Mouse (Mus musculus): ENCODE measurements at regions not wholly inside any gene's neighbourhood (a gene's known extent, or its start where the extent isn't known, plus 50 kb on each side); places are given as distances from the start of the nearest gene placed in this dataset.

DNA sequence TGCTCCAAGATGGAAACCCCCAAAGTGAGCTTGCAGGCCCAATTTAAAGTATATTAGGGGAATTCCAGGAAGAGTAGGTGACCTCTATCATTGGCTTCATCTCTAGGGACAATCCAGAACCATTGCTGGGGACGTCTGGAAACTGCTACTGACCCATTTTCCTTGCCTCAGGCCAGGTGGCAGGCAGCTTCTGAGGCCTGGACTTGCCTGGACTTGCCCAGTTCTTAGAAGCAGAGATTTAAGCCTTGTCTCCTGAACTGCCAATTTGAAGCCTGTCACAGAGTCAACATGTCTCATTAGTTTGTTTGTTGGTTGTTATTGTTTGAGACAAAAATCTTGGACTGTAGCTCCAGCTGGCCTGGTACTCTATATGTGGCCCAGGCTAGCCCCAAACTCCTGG, 151.1 kb downstream of the Sp3 start:
- no peak for DNase-seq (ENCODE audit: extremely low read depth)
- no peak overlapping the region for H3K4me3 ChIP-seq (replicated peaks in 1 of 3; ENCODE audit: low read depth in 2 of 3, low read length in 2 of 3, poor library complexity in 1 of 3)
- peaks cover 17 to 30% of the 10 kb centered on the region in 2 experiments for H3K4me1 ChIP-seq (ENCODE audit: control insufficient read depth in 1 of 2, insufficient read depth in 2 of 2)
- no peaks in the 10 kb centered on the region for H3K79me2 ChIP-seq (replicated peaks; ENCODE audit: control insufficient read depth, extremely low read depth, insufficient read depth, poor library complexity, severe bottlenecking)
- dilution Hi-C loops (cut with MboI; ENCODE audit: extremely low pct_ligation_motif_present, extremely low pct_unique_long_range_greater_than_20kb, low sequenced_read_pairs) (no loop called here), in situ Hi-C loops (cut with MboI; ENCODE audit: low pct_ligation_motif_present, low pct_unique_long_range_greater_than_20kb, low sequenced_read_pairs) (no loop called here)
- H3K9ac ChIP-seq (ENCODE audit: insufficient read depth, low read depth): no peak overlapping the region
- H3K27ac ChIP-seq (ENCODE audit: insufficient read depth, low read depth): peak overlapping the region; percentile 45
- H3K36me3 ChIP-seq (replicated peaks in 1 of 2; ENCODE audit: control insufficient read depth in 1 of 2, insufficient read depth in 1 of 2, low read length in 1 of 2): no peaks in the 10 kb centered on the region
- H3K9me3 ChIP-seq (replicated peaks; ENCODE audit: low read length): peaks cover 4% of the 10 kb centered on the region
- TF ChIP-seq MYC (IDR thresholded peaks at IDR 0.05; ENCODE audit: low read depth, low read length) (no peak), MEF2A (IDR thresholded peaks at IDR 0.05; ENCODE audit: borderline replicate concordance, low read depth, low read length) (0 out of 2 replicates have a peak, but pooled peaks have one; percentile 60), CTCF (conservative IDR thresholded peaks at IDR 0.05 in 1 of 2, IDR thresholded peaks at IDR 0.05 in 1 of 2; ENCODE audit: low read depth in 2 of 2, low read length in 2 of 2) (no peak), TCF12 (IDR thresholded peaks at IDR 0.05; ENCODE audit: low read depth, low read length) (peak; percentile 86), BHLHE40 (IDR thresholded peaks at IDR 0.05; ENCODE audit: low read depth, low read length) (0 out of 2 replicates have a peak, but pooled peaks have one; percentile 2), SMC3 (IDR thresholded peaks at IDR 0.05; ENCODE audit: low read depth, low read length) (no peak), CHD1 (IDR thresholded peaks at IDR 0.05; ENCODE audit: low read depth, low read length) (peak; percentile 98), MAFK (IDR thresholded peaks at IDR 0.05; ENCODE audit: insufficient replicate concordance, low read length) (no peak), ZMIZ1 (IDR thresholded peaks at IDR 0.05; ENCODE audit: low read depth, low read length) (no peak), IRF4 (IDR thresholded peaks at IDR 0.05; ENCODE audit: low read depth, low read length) (peak; percentile 61; the same call in 1 of the 2 replicates), SIN3A (IDR thresholded peaks at IDR 0.05; ENCODE audit: low read length) (no peak), POLR2A (IDR thresholded peaks at IDR 0.05; ENCODE audit: low read depth, low read length) (no peak), EP300 (IDR thresholded peaks at IDR 0.05; ENCODE audit: low read length) (peak; percentile 63)
- H3K4me2 ChIP-seq (ENCODE audit: insufficient read depth, low read depth, poor library complexity, severe bottlenecking): peak overlapping the region; percentile 30; the same call in 1 of the 2 replicates
- H3K27me3 ChIP-seq (replicated peaks): no peaks in the 10 kb centered on the region

GRCm38 (mm10) chr2:72832770-72833169, 147.5 kb downstream of the Sp3 start:
- Histone ChIP-seq H3K27ac (ENCODE audit: insufficient read depth, low read depth) (no peak overlapping the region), H3K4me2 (ENCODE audit: insufficient read depth, low read depth, poor library complexity, severe bottlenecking) (no peak overlapping the region), H3K79me2 (replicated peaks; ENCODE audit: control insufficient read depth, extremely low read depth, insufficient read depth, poor library complexity, severe bottlenecking) (no peaks in the 10 kb centered on the region), H3K9me3 (replicated peaks; ENCODE audit: low read length) (peaks cover 4% of the 10 kb centered on the region), H3K4me1 (ENCODE audit: control insufficient read depth in 1 of 2, insufficient read depth in 2 of 2) (peaks cover 21 to 40% of the 10 kb centered on the region in 2 experiments), H3K36me3 (replicated peaks in 1 of 2; ENCODE audit: control insufficient read depth in 1 of 2, insufficient read depth in 1 of 2, low read length in 1 of 2) (no peaks in the 10 kb centered on the region), H3K4me3 (replicated peaks in 1 of 3; ENCODE audit: low read depth in 2 of 3, low read length in 2 of 3, poor library complexity in 1 of 3) (no peak overlapping the region), H3K27me3 (replicated peaks) (no peaks in the 10 kb centered on the region), H3K9ac (ENCODE audit: insufficient read depth, low read depth) (no peak overlapping the region)
- DNase-seq (ENCODE audit: extremely low read depth): no peak
- dilution Hi-C loops (cut with MboI; ENCODE audit: extremely low pct_ligation_motif_present, extremely low pct_unique_long_range_greater_than_20kb, low sequenced_read_pairs): no loop called here
- TF ChIP-seq NELFE (IDR thresholded peaks at IDR 0.05; ENCODE audit: low read depth, low read length): no peak
- TF ChIP-seq MAFK (IDR thresholded peaks at IDR 0.05; ENCODE audit: insufficient replicate concordance, low read length): no peak
- no peak for TF ChIP-seq USF1 (IDR thresholded peaks at IDR 0.05; ENCODE audit: low read depth, low read length)
- TF ChIP-seq SMC3 (IDR thresholded peaks at IDR 0.05; ENCODE audit: low read depth, low read length): no peak
- TF ChIP-seq ZKSCAN1 (IDR thresholded peaks at IDR 0.05; ENCODE audit: borderline replicate concordance, low read depth, low read length): no peak
- TF ChIP-seq NRF1 (IDR thresholded peaks at IDR 0.05; ENCODE audit: low read depth, low read length): no peak
- TF ChIP-seq HCFC1 (IDR thresholded peaks at IDR 0.05; ENCODE audit: low read depth, low read length): no peak
- no peak for TF ChIP-seq E2F4 (IDR thresholded peaks at IDR 0.05; ENCODE audit: insufficient replicate concordance, low read depth, low read length)
- TF ChIP-seq MEF2A (IDR thresholded peaks at IDR 0.05; ENCODE audit: borderline replicate concordance, low read depth, low read length): no peak
- TF ChIP-seq CTCF (conservative IDR thresholded peaks at IDR 0.05 in 1 of 2, IDR thresholded peaks at IDR 0.05 in 1 of 2; ENCODE audit: low read depth in 2 of 2, low read length in 2 of 2): no peak
- TF ChIP-seq CHD1 (IDR thresholded peaks at IDR 0.05; ENCODE audit: low read depth, low read length): no peak
- TF ChIP-seq MAX (IDR thresholded peaks at IDR 0.05; ENCODE audit: low read length): no peak
- no peak for TF ChIP-seq SIN3A (IDR thresholded peaks at IDR 0.05; ENCODE audit: low read length)
- no peak for TF ChIP-seq POLR2AphosphoS2 (IDR thresholded peaks at IDR 0.05; ENCODE audit: low read depth, low read length)
- no peak for TF ChIP-seq ZMIZ1 (IDR thresholded peaks at IDR 0.05; ENCODE audit: low read depth, low read length)
- no peak for TF ChIP-seq KAT2A (IDR thresholded peaks at IDR 0.05; ENCODE audit: insufficient replicate concordance, low read length)
- TF ChIP-seq BHLHE40 (IDR thresholded peaks at IDR 0.05; ENCODE audit: low read depth, low read length): no peak
- TF ChIP-seq JUN (IDR thresholded peaks at IDR 0.05; ENCODE audit: insufficient read depth, low read depth, low read length): no peak
- TF ChIP-seq ZNF384 (IDR thresholded peaks at IDR 0.05; ENCODE audit: low read depth, low read length): no peak
- TF ChIP-seq ETS1 (conservative IDR thresholded peaks at IDR 0.05; ENCODE audit: low read depth, low read length): no peak
- in situ Hi-C loops (cut with MboI; ENCODE audit: low pct_ligation_motif_present, low pct_unique_long_range_greater_than_20kb, low sequenced_read_pairs): no loop called here
